Mouse (Mus musculus) hindbrain, postnatal 0 days (tissue): ENCODE results near the gene Abi3. TPM values are rescaled to one million over a fixed set of nuclear protein-coding genes. Genes with fewer than 3 reads are reported as not detected.

Source experiments
- ATAC-seq: fragments of 200-750 bp; cut with Nextera tagmentation; 2 replicates; pipeline ENCODE4 v1.8.0; 2017; ENCODE audit warnings: mild to moderate bottlenecking, moderate TSS enrichment, moderate library complexity
- DNase-seq: peaks from one replicate; pipeline ENCODE4 v3.0.0-alpha.2; 2015; ENCODE audit warnings: low spot score
- H3K27ac ChIP-seq: fragments of 300-500 bp; sonication (generic); 2 replicates; pipeline ENCODE4 v1.5.1; 2014; ENCODE audit warnings: mild to moderate bottlenecking
- H3K27me3 ChIP-seq: fragments of 300-500 bp; sonication (generic); 2 replicates; pipeline ENCODE4 v1.6.1; 2014; ENCODE audit warnings: low read length, mixed read lengths; ENCODE audit not compliant: insufficient read depth
- H3K36me3 ChIP-seq: fragments of 300-500 bp; sonication (generic); 2 replicates; pipeline ENCODE4 v1.6.1; 2014; ENCODE audit warnings: low read length, mixed read lengths; ENCODE audit not compliant: insufficient read depth
- H3K4me1 ChIP-seq: fragments of 300-500 bp; sonication (generic); 2 replicates; pipeline ENCODE4 v1.6.1; 2014; ENCODE audit warnings: antibody characterized with exemption, low read length, mixed read lengths; ENCODE audit not compliant: insufficient read depth
- H3K4me2 ChIP-seq: fragments of 300-500 bp; sonication (generic); 2 replicates; pipeline ENCODE4 v1.6.1; 2014; ENCODE audit warnings: low read depth, mild to moderate bottlenecking, low read length, moderate library complexity, mixed read lengths
- H3K4me3 ChIP-seq: fragments of 300-500 bp; sonication (generic); 2 replicates; pipeline ENCODE4 v1.5.1; 2014; ENCODE audit warnings: low read length
- H3K9ac ChIP-seq: fragments of 300-500 bp; sonication (generic); replicated peaks from 2 replicates; pipeline ENCODE4 v1.6.1; 2014; ENCODE audit warnings: mild to moderate bottlenecking, low read length, moderate library complexity, mixed read lengths
- H3K9me3 ChIP-seq: fragments of 300-500 bp; sonication (generic); 2 replicates; pipeline ENCODE4 v1.6.1; 2016; ENCODE audit warnings: low read length, mixed read lengths
- CTCF ChIP-seq: IDR thresholded peaks from 2 replicates; pipeline ENCODE4 v1.5.1; 2016; ENCODE audit warnings: antibody characterized with exemption, control low read depth, low read depth
- WGBS: fragments of 180-500 bp; shearing (Covaris S2); extraction: QIAGEN DNeasy Blood & Tissue Kit; methylation state at CpG from one replicate; pipeline ENCODE4 v1.1.7; 2014; 5-methylcytosine and 5-hydroxymethylcytosine counted together
- polyA plus RNA-seq: library from polyadenylated mRNA; unstranded; fragments of >200 nt; fragmentation: Nextera tagmentation; extraction: Ambion mirVana; gene quantifications from 2 replicates; pipeline ENCODE4 v1.2.1, GENCODE M21; 2015
- total RNA-seq: library from RNA; depleted of rRNA; stranded (reverse); fragments of >200 nt; gene quantifications from 2 replicates; pipeline ENCODE4 v1.2.3, GENCODE M21; 2014

Abi3 gene
- total and polyA plus RNA-seq, 2 experiments from 2014 or later: 1.9 to 3.1 TPM

DNA sequence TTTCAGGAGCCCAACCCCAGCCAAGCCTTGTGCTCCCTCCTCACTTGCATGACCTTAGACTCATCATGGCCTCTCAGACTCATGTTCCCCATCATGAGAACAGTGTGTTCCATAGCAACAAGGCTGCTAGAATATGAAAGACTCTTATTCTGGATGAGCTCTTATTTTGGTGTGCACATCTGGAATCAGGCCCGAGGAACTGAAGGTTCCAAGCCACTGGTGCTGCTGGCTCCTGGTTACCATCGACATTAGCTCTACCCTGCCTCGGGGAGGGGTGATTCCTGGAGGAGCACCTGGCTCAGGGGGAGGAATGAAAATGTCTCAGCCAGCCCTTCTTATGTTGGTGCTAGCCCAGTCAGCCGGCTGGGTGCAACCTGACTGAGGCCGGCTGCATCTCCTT lies 27.4 kb downstream of the Abi3 start:
- no peak for ATAC-seq
- Histone ChIP-seq H3K27ac (no peak overlapping the region), H3K36me3 (no peaks in the 10 kb centered on the region), H3K27me3 (no peaks in the 10 kb centered on the region), H3K4me3 (no peak overlapping the region), H3K9ac (no peak overlapping the region), H3K9me3 (no peaks in the 10 kb centered on the region), H3K4me1 (no peaks in the 10 kb centered on the region), H3K4me2 (no peak overlapping the region)
- no peak for DNase-seq
- no peak for TF ChIP-seq CTCF
- WGBS: 73% methylated on average over 5 of the region's 5 CpGs

DNA sequence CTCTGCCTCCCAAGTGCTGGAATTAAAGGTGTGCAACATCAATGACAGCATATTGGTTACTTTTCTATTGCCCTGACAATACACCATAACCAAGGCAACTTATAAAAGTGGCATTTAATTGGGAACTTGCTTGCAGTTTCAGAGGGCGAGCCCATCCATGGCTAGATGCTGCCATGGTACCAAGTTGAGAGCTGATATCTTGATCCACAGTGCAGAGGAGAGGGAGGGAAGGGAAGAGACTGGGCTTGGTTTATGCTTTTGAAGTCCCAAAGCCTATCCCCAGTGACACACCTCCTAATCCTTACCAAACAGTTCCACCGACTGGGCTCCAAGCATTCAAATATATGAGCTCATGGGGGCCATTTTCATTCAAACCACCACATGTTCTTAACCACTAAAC lies 28.2 kb downstream of the Abi3 start:
- H3K4me2 ChIP-seq: no peak overlapping the region
- H3K36me3 ChIP-seq: no peaks in the 10 kb centered on the region
- no peak overlapping the region for H3K9ac ChIP-seq
- ATAC-seq (no peak), DNase-seq (no peak)
- no peaks in the 10 kb centered on the region for H3K9me3 ChIP-seq
- H3K27me3 ChIP-seq: no peaks in the 10 kb centered on the region
- H3K4me1 ChIP-seq: no peaks in the 10 kb centered on the region
- TF ChIP-seq CTCF: no peak
- 94% methylated on average over 2 of the region's 2 CpGs for WGBS
- H3K27ac ChIP-seq: no peak overlapping the region
- H3K4me3 ChIP-seq: no peak overlapping the region

GRCm38 (mm10) chr11:95812224-95812623 lies 30.1 kb downstream of the Abi3 start:
- WGBS: 39% methylated on average over 4 of the region's 4 CpGs
- H3K9me3 ChIP-seq: no peaks in the 10 kb centered on the region
- DNase-seq: no peak
- H3K27me3 ChIP-seq: no peaks in the 10 kb centered on the region
- no peak for TF ChIP-seq CTCF
- no peak overlapping the region for H3K4me3 ChIP-seq
- H3K9ac ChIP-seq: no peak overlapping the region
- no peak overlapping the region for H3K27ac ChIP-seq
- ATAC-seq: no peak
- no peaks in the 10 kb centered on the region for H3K36me3 ChIP-seq
- H3K4me1 ChIP-seq: no peaks in the 10 kb centered on the region
- no peak overlapping the region for H3K4me2 ChIP-seq

DNA sequence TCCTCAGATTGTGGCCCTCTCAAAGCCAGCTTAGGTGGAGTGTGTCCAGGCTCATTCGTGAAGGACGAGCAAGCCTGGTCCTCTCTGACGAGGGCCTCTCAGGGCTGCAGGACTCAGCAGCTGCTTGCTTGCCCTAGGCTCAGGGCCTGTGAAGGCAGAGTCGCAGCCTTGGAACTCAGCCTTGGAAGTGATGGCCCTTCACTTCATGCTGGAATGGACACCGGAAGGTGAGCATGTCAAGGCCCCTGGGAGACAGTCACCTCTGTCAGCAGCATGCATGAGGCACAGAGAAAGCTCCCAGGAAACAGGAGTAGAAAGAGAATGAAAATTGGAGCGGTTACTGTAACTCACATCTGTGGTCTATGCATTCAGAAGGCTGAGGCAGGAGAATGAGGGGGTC lies 30.5 kb downstream of the Abi3 start:
- Histone ChIP-seq H3K27me3 (no peaks in the 10 kb centered on the region), H3K4me1 (no peaks in the 10 kb centered on the region), H3K9ac (no peak overlapping the region), H3K4me3 (no peak overlapping the region), H3K4me2 (no peak overlapping the region), H3K9me3 (no peaks in the 10 kb centered on the region), H3K27ac (no peak overlapping the region), H3K36me3 (no peaks in the 10 kb centered on the region)
- no peak for TF ChIP-seq CTCF
- 79% methylated on average over 6 of the region's 6 CpGs for WGBS
- DNase-seq (no peak), ATAC-seq (no peak)

DNA sequence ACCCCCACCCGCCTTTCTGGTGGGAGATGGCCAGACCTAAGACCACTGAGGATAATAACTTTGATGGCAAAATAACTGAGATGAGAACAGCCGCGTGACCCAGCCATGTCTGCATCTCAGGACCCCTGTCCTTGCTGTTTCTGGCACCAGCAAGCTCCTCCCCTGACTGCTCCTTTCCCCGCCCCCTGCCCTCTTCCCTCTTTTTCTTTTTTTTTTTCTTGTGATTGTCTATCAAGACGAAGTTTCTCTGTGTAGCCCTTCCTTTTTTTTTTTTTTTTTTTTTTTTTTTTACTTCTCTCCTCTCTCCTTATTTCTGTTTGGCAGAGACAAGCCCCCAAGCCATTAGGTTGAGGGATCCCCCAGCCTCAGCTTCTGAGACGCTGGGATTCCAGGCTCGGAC lies 31.4 kb downstream of the Abi3 start:
- H3K36me3 ChIP-seq: no peaks in the 10 kb centered on the region
- DNase-seq: no peak

GRCm38 (mm10) chr11:95809603-95810002 lies 32.7 kb downstream of the Abi3 start:
- H3K4me2 ChIP-seq: no peak overlapping the region
- no peaks in the 10 kb centered on the region for H3K27me3 ChIP-seq
- ATAC-seq: no peak
- no peak for DNase-seq
- WGBS: 10% methylated on average over 5 of the region's 5 CpGs
- H3K9me3 ChIP-seq: no peaks in the 10 kb centered on the region
- TF ChIP-seq CTCF: no peak
- H3K36me3 ChIP-seq: no peaks in the 10 kb centered on the region
- no peaks in the 10 kb centered on the region for H3K4me1 ChIP-seq
- H3K9ac ChIP-seq: no peak overlapping the region
- H3K27ac ChIP-seq: no peak overlapping the region
- H3K4me3 ChIP-seq: no peak overlapping the region

More for the DNA sequence above, 31.4 kb downstream of the Abi3 start:
- Histone ChIP-seq H3K27ac (no peak overlapping the region), H3K4me2 (no peak overlapping the region), H3K9ac (no peak overlapping the region), H3K4me1 (no peaks in the 10 kb centered on the region), H3K9me3 (no peaks in the 10 kb centered on the region), H3K27me3 (no peaks in the 10 kb centered on the region), H3K4me3 (no peak overlapping the region)
- 62% methylated on average over 7 of the region's 7 CpGs for WGBS
- ATAC-seq: no peak
- no peak for TF ChIP-seq CTCF

DNA sequence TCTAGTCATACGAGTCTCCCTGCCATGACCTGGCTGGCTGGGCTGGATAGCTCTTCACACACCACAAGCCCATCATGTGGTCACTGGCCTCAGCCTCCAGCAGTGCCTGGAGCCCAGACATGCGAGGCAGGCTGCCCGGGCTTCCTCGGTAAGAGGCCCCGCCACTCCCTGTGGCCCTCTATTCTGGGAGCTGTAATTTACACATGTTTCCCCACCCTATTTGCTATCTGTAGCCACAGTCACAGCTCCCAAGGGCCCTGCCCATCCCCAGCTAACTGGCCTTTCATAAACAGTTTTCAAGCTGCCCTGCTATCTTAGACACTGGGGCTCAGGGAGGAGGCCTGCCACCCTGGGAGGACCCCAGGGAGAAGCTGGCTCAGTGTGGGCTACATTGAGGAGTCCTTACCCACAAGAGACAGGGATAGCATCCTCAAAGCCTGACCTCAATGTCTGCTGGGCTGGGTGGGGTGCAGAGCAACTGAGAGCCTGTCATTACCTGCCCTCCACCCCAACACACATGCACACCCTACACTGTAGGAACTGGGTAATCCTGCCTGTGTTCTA lies 33.7 kb downstream of the Abi3 start:
- Histone ChIP-seq H3K4me3 (no peak overlapping the region), H3K9me3 (no peaks in the 10 kb centered on the region), H3K36me3 (no peaks in the 10 kb centered on the region), H3K4me2 (no peak overlapping the region), H3K27ac (no peak overlapping the region), H3K4me1 (no peaks in the 10 kb centered on the region), H3K9ac (no peak overlapping the region), H3K27me3 (no peaks in the 10 kb centered on the region)
- 73% methylated on average over 5 of the region's 5 CpGs for WGBS
- DNase-seq (no peak), ATAC-seq (no peak)
- no peak for TF ChIP-seq CTCF
